In the genomic region with DNA sequence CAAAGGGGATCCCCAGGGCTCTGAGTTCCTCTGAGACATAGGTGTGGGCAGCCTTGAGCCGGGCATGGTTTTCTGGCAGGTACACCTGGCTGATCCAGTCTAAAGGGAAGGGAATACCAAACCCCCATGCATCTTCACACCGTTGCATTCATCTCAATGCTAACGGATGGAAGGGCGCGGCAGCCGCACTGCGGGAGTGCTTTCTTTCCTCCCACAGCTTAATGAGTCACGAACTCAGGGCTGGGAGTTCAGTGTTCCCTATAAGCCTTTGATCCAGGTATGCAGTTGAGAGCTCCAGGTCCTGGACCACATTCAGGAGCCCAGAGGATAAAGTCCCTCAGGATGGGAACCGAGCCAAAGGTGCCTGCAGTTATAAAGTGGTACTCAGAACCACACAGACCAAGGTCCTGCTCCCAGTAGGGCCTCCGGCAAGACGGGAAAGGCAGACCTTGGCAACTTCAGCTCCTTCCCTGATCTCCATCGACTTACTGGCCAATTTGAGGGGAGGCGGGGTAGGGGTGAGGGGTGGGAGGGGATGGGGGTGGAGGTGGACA, we compare ENCODE assay signal across 28 mouse cellular contexts. TPM values are rescaled to one million over a fixed set of nuclear protein-coding genes. Genes with fewer than 3 reads are reported as not detected.
A peak's percentile ranks its signal among the peaks of the same experiment; 100 is the strongest.
DNase-seq lines count a peak whose midpoint lies in the region; ATAC-seq and TF ChIP-seq lines count a peak whose summit lies in the region.
"Had no signal": no experiment of that assay in that cellular context is flagged by ENCODE, and none has a peak within 500 bp of the region (broad histone marks: within the 10 kb centered on the region; RNA-seq: fewer than 3 reads in every experiment).

No protein-coding gene starts in this region.

- H3K4me1 ChIP-seq in intestine, postnatal 0 days (replicated peaks; ENCODE audit: control insufficient read depth, insufficient read depth, low read length) = no peaks in the 10 kb centered on the region
- H3K4me1 ChIP-seq in intestine, embryonic 16.5 days (ENCODE audit: control insufficient read depth, insufficient read depth, low read length) = no peaks in the 10 kb centered on the region
- H3K4me1 ChIP-seq in E14TG2a.4 (replicated peaks; ENCODE audit: low read depth, low read length) = peaks cover 23% of the 10 kb centered on the region
- no peaks in the 10 kb centered on the region for H3K4me1 ChIP-seq in forebrain, embryonic 14.5 days (ENCODE audit: control insufficient read depth, insufficient read depth, low read length)
- H3K4me1 ChIP-seq: embryonic facial prominence, embryonic 12.5 days; forebrain, embryonic 12.5 days; hindbrain, embryonic 12.5 days; limb, embryonic 12.5 days; liver, embryonic 13.5 days; midbrain, embryonic 13.5 days had no signal

- H3K27me3 ChIP-seq in intestine, postnatal 0 days (replicated peaks; ENCODE audit: control insufficient read depth, insufficient read depth, low read length) = no peaks in the 10 kb centered on the region
- no peaks in the 10 kb centered on the region for H3K27me3 ChIP-seq in intestine, embryonic 16.5 days (replicated peaks; ENCODE audit: control insufficient read depth, insufficient read depth, low read length)
- peaks cover 28% of the 10 kb centered on the region for H3K27me3 ChIP-seq in E14TG2a.4 (ENCODE audit: insufficient read depth, low read length)
- no peaks in the 10 kb centered on the region for H3K27me3 ChIP-seq in forebrain, embryonic 14.5 days (replicated peaks; ENCODE audit: control insufficient read depth, insufficient read depth, low read length)
- H3K27me3 ChIP-seq: embryonic facial prominence, embryonic 12.5 days; forebrain, embryonic 12.5 days; heart, embryonic 13.5 days; hindbrain, embryonic 12.5 days; limb, embryonic 12.5 days; liver, embryonic 13.5 days; midbrain, embryonic 13.5 days had no signal

- no peak overlapping the region for H3K27ac ChIP-seq in intestine, postnatal 0 days (ENCODE audit: low read depth, low read length)
- no peak overlapping the region for H3K27ac ChIP-seq in intestine, embryonic 16.5 days (ENCODE audit: low read length)
- H3K27ac ChIP-seq in forebrain, embryonic 14.5 days (ENCODE audit: low read depth, low read length) = no peak overlapping the region
- H3K27ac ChIP-seq: embryonic facial prominence, embryonic 12.5 days; forebrain, embryonic 12.5 days; gastrocnemius, adult 2 months; heart, embryonic 13.5 days; hindbrain, embryonic 12.5 days; limb, embryonic 12.5 days; liver, embryonic 13.5 days; midbrain, embryonic 13.5 days had no signal

- no peak overlapping the region for H3K9ac ChIP-seq in intestine, postnatal 0 days (ENCODE audit: low read depth, low read length)
- H3K9ac ChIP-seq in intestine, embryonic 16.5 days (ENCODE audit: low read depth, low read length) = no peak overlapping the region
- no peak overlapping the region for H3K9ac ChIP-seq in forebrain, embryonic 14.5 days (ENCODE audit: low read length)
- H3K9ac ChIP-seq: embryonic facial prominence, embryonic 12.5 days; forebrain, embryonic 12.5 days; heart, embryonic 13.5 days; hindbrain, embryonic 12.5 days; limb, embryonic 12.5 days; liver, embryonic 13.5 days; lung, embryonic 14.5 days; midbrain, embryonic 13.5 days had no signal

- 68% methylated on average over 13 of the region's 13 CpGs for WGBS in intestine, postnatal 0 days
- 75% methylated on average over 13 of the region's 13 CpGs for WGBS in intestine, embryonic 16.5 days
- 63% methylated on average over 13 of the region's 13 CpGs for WGBS in forebrain, embryonic 14.5 days

- H3K36me3 ChIP-seq in intestine, postnatal 0 days (ENCODE audit: control insufficient read depth, insufficient read depth) = peaks cover 24% of the 10 kb centered on the region; the same call in 1 of the 2 replicates
- H3K36me3 ChIP-seq in intestine, embryonic 16.5 days (ENCODE audit: control insufficient read depth, insufficient read depth, low read length) = peaks cover 4% of the 10 kb centered on the region
- H3K36me3 ChIP-seq in E14TG2a.4 (ENCODE audit: insufficient read depth, low read length) = peaks cover 18% of the 10 kb centered on the region
- H3K36me3 ChIP-seq in forebrain, embryonic 14.5 days (ENCODE audit: control insufficient read depth, insufficient read depth, low read length) = peaks cover 49% of the 10 kb centered on the region
- H3K36me3 ChIP-seq: liver, embryonic 13.5 days had no signal

- no peak overlapping the region for H3K4me3 ChIP-seq in intestine, postnatal 0 days (ENCODE audit: low read depth, low read length)
- H3K4me3 ChIP-seq in intestine, embryonic 16.5 days (ENCODE audit: low read length) = no peak overlapping the region
- peak overlapping the region; percentile 35; the same call in 1 of the 2 replicates for H3K4me3 ChIP-seq in E14TG2a.4 (replicated peaks; ENCODE audit: low read length)
- no peak overlapping the region for H3K4me3 ChIP-seq in forebrain, embryonic 14.5 days (ENCODE audit: low read depth, low read length)
- H3K4me3 ChIP-seq: embryonic facial prominence, embryonic 12.5 days; erythroblast, embryonic 14.5 days; forebrain, embryonic 12.5 days; gastrocnemius, adult 2 months; heart, embryonic 13.5 days; hindbrain, embryonic 12.5 days; limb, embryonic 12.5 days; liver, embryonic 13.5 days; megakaryocyte, embryonic 14.5 days; midbrain, embryonic 13.5 days had no signal

- peak; percentile 43; the same call in 1 of the 2 replicates for ATAC-seq in intestine, postnatal 0 days
- no peak for ATAC-seq in intestine, embryonic 16.5 days
- ATAC-seq in CD4-positive, CD25-positive, alpha-beta regulatory T cell, adult 4 months = no peak
- no peak for ATAC-seq in forebrain, embryonic 14.5 days
- ATAC-seq: midbrain, embryonic 13.5 days had no signal

- DNase-seq in R1 (ENCODE audit: low read depth, low spot score) = peak; percentile 92
- peak; percentile 74 for DNase-seq in kidney, postnatal 14 days
- DNase-seq in forebrain, embryonic 14.5 days (ENCODE audit: low spot score) = no peak
- no peak for DNase-seq in cerebellum, postnatal 25 days
- DNase-seq: adrenal gland, postnatal 36 days; cerebellum, adult 18-20 months; cerebellum, postnatal 14 days; gastrocnemius, adult 2 months; heart, postnatal 14 days; liver, embryonic 13.5 days; lung, embryonic 14.5 days; retina, postnatal 1 day; right cerebral cortex, postnatal 25 days; spleen, adult 18-20 months; thymus, postnatal 25 days had no signal

- TF ChIP-seq CTCF in intestine, postnatal 0 days (IDR thresholded peaks at IDR 0.05; ENCODE audit: low read depth) = no peak
- TF ChIP-seq CTCF in E14TG2a.4 (conservative IDR thresholded peaks at IDR 0.05; ENCODE audit: low read length) = no peak

- H3K9me3 ChIP-seq in intestine, postnatal 0 days (ENCODE audit: control insufficient read depth) = no peaks in the 10 kb centered on the region
- no peaks in the 10 kb centered on the region for H3K9me3 ChIP-seq in intestine, embryonic 16.5 days (ENCODE audit: control insufficient read depth, low read length)
- peaks cover 5% of the 10 kb centered on the region; the same call in 1 of the 2 replicates for H3K9me3 ChIP-seq in E14TG2a.4 (ENCODE audit: low read length)
- H3K9me3 ChIP-seq in forebrain, embryonic 14.5 days (replicated peaks; ENCODE audit: control insufficient read depth, low read length) = no peaks in the 10 kb centered on the region
- H3K9me3 ChIP-seq: forebrain, embryonic 12.5 days; heart, embryonic 13.5 days; liver, embryonic 13.5 days; midbrain, embryonic 13.5 days had no signal

- no peak overlapping the region for H3K4me2 ChIP-seq in intestine, postnatal 0 days (replicated peaks; ENCODE audit: low read depth)
- no peak overlapping the region for H3K4me2 ChIP-seq in intestine, embryonic 16.5 days (ENCODE audit: low read depth, low read length)
- no peak overlapping the region for H3K4me2 ChIP-seq in forebrain, embryonic 14.5 days (ENCODE audit: low read length)
- H3K4me2 ChIP-seq: embryonic facial prominence, embryonic 12.5 days; forebrain, embryonic 12.5 days; heart, embryonic 13.5 days; hindbrain, embryonic 12.5 days; limb, embryonic 12.5 days; liver, embryonic 13.5 days; lung, embryonic 14.5 days; midbrain, embryonic 13.5 days had no signal

RNA-seq across cellular contexts. Expression of a gene that starts 13.4 kb away (rescaled TPM):
- polyA plus RNA-seq in intestine, postnatal 0 days (2015; fragmentation: Nextera tagmentation; extraction: Ambion mirVana) = 7.6 and 8.4 TPM in 2 replicates
- 5.4 and 6.1 TPM in 2 replicates for polyA plus RNA-seq in intestine, embryonic 16.5 days (2015; fragmentation: Nextera tagmentation; extraction: Ambion mirVana)
- polyA plus RNA-seq in CD4-positive, CD25-positive, alpha-beta regulatory T cell, adult 4 months (2017; shearing (Covaris generic)) = 10 to 100 TPM; 11.7 to 21.4 TPM
- 5.0 and 8.0 TPM in 2 replicates for polyA plus RNA-seq in forebrain, embryonic 14.5 days (2014; fragmentation: Nextera tagmentation; extraction: Ambion mirVana)
- polyA plus RNA-seq: erythroblast, embryonic 14.5 days had no signal

RNA-seq across cellular contexts. Expression of a gene that starts 13.9 kb away (rescaled TPM):
- 40.8 and 43.1 TPM in 2 replicates for polyA plus RNA-seq in intestine, postnatal 0 days (2015; fragmentation: Nextera tagmentation; extraction: Ambion mirVana)
- polyA plus RNA-seq in intestine, embryonic 16.5 days (2015; fragmentation: Nextera tagmentation; extraction: Ambion mirVana) = 81.5 and 87.3 TPM in 2 replicates
- 10 to 100 TPM; 16.0 to 18.3 TPM for polyA plus RNA-seq in CD4-positive, CD25-positive, alpha-beta regulatory T cell, adult 4 months (2017; shearing (Covaris generic))
- polyA plus RNA-seq in forebrain, embryonic 14.5 days (2014; fragmentation: Nextera tagmentation; extraction: Ambion mirVana) = 53.1 and 61.9 TPM in 2 replicates

RNA-seq across cellular contexts. Expression of a gene that starts 32.6 kb away (rescaled TPM):
- polyA plus RNA-seq in intestine, postnatal 0 days (2015; fragmentation: Nextera tagmentation; extraction: Ambion mirVana) = not detected in 2 replicates
- polyA plus RNA-seq in intestine, embryonic 16.5 days (2015; fragmentation: Nextera tagmentation; extraction: Ambion mirVana) = not detected in 2 replicates
- not detected for polyA plus RNA-seq in CD4-positive, CD25-positive, alpha-beta regulatory T cell, adult 4 months (2017; shearing (Covaris generic))
- 0.71 and 1.2 TPM in 2 replicates for polyA plus RNA-seq in forebrain, embryonic 14.5 days (2014; fragmentation: Nextera tagmentation; extraction: Ambion mirVana)
- polyA plus RNA-seq: embryonic facial prominence, embryonic 12.5 days; erythroblast, embryonic 14.5 days; heart, embryonic 13.5 days; limb, embryonic 12.5 days; neural tube, embryonic 11.5 days had no signal

Comparison
In these comparisons a context has a peak if more than half of its experiments do, and no peak if none do; other contexts are left out.
1. DNase-seq: peak in R1 (single experiment) and kidney, postnatal 14 days (single experiment); none in forebrain, embryonic 14.5 days (single experiment) and cerebellum, postnatal 25 days (0 of 2).